Mouse (Mus musculus) thymus, adult 2 months (tissue): ENCODE measurements around the gene Klf9.

Experiments
- CTCF ChIP-seq: fragments of 200-500 bp; IDR thresholded peaks from 2 replicates; pipeline ENCODE4 v1.5.1; 2012; ENCODE audit warnings: mild to moderate bottlenecking, control low read depth, low read length, moderate library complexity, borderline replicate concordance; ENCODE audit not compliant: control insufficient read depth, poor library complexity, insufficient read depth; ENCODE audit errors: extremely low read depth
- POLR2A ChIP-seq: fragments of 200-500 bp; IDR thresholded peaks from 2 replicates; pipeline ENCODE4 v1.6.1; 2012; ENCODE audit warnings: mild to moderate bottlenecking, low read length, control low read depth, moderate library complexity; ENCODE audit not compliant: control insufficient read depth, poor library complexity, insufficient read depth; ENCODE audit errors: extremely low read depth

- no peak for TF ChIP-seq CTCF
- TF ChIP-seq POLR2A, result no peak
Observed at GRCm38 (mm10) chr19:23135349-23136201, 5.5 kb upstream of the Klf9 start.
